Mouse (Mus musculus): ENCODE results near the gene Foxn3.

Gene Foxn3

DNA sequence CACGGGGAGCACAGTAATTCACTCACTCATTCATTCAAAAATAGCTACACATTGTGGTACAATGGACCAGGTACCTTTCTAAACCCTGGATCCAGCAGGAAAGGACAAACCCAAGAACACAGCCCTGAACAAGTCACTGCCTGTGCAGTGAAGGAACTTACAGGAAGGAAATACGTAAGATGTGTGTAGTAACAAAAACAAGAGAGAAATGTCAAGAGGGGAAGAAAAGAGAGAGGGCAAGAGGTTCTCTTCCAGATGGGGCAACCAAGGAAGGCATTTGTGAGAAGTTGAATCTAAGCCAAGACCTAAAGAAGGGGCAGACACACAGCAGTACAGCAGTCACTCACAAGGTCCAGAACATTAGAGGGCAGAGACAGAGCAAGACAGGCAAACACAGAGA lies 243.5 kb downstream of the Foxn3 start:
- no peak for DNase-seq

- no peak for DNase-seq
These were observed 244.2 kb downstream of the Foxn3 start for GRCm38 (mm10) chr12:99319171-99319570.

GRCm38 (mm10) chr12:99315931-99316330 lies 247.5 kb downstream of the Foxn3 start:
- no peak for DNase-seq

GRCm38 (mm10) chr12:99314817-99315216 lies 248.6 kb downstream of the Foxn3 start:
- DNase-seq = no peak

DNA sequence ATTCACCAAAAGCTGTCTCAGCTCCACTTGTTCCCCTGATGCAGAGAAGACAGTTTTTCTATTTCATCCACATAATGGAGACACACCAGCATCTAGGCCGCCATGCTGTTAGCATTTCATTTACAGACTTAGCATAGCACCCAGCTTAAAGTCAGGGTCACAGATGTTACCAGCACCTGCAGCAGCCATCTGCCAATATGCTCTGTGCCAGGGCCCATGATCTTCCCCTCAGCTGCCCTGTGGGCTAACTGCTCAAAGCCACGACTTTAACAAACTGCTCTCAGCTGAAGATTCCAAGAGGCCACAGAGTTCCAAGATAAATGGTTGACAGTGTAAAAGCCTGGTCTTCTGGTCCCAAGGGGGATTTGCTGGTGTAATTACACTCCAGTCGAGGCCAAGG lies 252.1 kb downstream of the Foxn3 start:
- DNase-seq = no peak

- no peak for DNase-seq
These were observed 253.4 kb downstream of the Foxn3 start for GRCm38 (mm10) chr12:99309937-99310336.

- peak; percentile 40 for DNase-seq
These were observed 254.8 kb downstream of the Foxn3 start for GRCm38 (mm10) chr12:99308541-99309089.

DNA sequence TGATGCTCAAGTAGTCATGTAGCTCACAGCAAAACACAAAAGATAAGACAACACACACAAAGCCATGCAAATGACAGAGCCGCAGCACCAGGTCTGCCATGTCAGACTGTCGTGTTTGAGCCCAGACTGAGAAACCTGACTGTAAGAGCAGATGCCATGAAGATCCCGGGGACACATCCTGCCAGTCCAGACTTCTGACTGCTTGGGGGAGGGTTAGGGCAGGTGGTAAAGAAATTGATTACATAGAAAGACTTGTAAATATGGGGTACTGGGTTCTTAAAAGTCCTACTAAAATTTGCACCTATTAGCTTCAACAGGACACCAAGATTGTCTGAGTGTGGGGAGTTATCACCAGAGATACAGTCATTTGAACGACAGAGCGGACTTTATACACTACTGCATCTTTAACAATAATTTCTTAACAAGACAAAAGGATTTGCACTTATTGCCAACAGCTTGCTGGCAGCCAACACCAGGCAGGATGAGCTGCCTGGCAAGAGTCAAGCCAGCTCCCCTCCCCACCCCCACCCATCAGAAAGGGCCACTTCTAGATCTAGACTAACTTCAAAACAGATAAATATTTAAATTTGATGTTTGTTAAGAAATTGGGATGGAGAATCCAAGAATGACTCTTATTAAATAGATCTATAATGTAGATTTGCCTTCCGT lies 256.7 kb downstream of the Foxn3 start:
- DNase-seq = no peak

- DNase-seq = peak; percentile 32
These were observed 257.4 kb downstream of the Foxn3 start for GRCm38 (mm10) chr12:99305784-99306535.

DNA sequence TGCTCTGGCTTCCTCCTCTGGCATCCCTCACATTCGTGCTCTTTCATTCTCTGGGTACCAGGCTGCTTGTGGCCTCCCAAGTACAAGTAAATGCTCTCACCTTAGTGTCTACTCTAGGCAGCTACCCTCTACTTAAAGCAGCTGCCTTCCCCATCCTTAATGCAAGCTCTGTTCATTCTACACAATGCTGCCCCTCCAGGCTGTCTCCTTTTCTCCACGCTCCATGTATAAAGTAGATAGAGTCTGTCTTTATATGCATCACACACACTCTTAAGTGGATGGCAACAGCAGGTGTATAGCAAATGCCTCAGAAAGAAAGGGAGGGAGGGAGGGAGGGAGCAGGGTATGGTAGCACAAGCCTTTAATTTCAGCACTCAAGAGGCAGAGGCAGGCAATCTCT lies 258.1 kb downstream of the Foxn3 start:
- DNase-seq = no peak

- no peak for DNase-seq
These were observed 259.3 kb downstream of the Foxn3 start for GRCm38 (mm10) chr12:99304056-99304455.

DNA sequence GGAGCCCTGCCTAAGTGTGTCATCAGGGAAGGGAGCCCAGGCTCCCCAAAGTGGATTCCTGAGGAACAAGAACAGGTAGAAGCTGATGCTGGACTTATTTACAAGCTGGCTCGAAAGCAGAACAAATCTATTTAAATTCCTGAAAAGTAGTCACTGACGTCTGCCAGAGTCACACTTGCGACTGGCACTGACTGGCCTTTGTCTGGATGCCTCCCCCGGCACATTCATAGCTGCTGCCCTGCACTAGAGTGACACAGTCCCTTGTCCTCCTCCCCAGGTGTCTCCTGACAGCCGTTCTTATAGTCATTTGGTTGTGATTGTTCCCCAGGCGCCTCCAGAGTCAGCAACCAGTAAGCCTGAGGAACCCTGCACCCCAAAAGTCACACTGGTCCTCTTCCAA lies 259.8 kb downstream of the Foxn3 start:
- DNase-seq = peak; percentile 38

GRCm38 (mm10) chr12:99299900-99300299 lies 263.5 kb downstream of the Foxn3 start:
- DNase-seq = no peak

DNA sequence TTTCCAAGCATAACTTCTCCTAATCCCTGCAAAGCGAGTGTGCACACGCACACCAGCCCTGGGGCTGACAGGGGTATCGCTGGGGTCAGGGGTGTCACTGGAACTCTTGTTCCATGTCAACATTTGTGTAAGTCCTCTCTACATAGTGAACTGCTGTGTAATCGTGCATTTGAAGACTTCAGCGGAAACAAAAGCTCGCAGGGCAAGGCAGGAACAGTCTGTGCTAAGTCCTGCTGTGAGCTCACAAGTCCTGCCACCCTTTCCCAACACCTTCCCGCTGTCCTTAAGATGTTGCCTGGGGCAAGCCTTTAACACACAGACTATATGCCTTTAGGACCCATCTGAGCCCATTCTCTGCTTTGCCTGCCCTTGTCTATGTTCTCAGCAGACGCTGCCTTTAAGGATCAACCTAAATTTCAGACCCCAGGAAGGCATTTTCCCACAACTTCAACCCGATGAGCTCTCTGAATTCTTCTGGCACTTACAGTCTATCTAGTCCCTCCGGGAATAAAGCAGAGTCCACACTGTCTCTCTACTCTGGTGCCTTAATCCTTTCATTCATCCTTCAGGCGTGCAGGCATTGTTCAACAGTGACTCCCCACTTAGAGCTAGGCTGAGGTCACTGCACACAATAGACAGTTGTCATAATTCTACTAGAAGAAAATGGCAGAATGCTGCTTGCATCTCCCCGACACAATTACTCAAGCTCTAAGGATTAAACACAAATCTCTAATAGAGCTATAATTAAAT lies 264.4 kb downstream of the Foxn3 start:
- no peak for DNase-seq

DNA sequence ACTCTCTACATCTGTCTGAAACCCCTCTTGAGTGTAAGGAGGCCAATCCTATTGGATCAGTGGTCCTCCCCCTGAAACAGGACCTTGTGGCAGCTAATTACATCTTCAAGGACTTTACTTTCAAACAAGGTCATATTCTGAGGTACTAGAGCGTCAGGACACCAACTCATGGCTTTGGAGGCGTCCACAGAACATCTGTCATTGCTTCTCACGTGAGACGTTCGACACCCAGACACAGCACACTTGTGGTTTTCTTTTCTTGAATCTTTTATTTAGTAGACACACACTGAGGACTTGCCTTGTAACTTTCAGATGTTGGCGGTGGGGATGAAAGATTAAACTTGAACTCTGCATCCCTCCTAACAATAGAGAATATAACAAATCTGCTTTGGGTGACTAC lies 265.1 kb downstream of the Foxn3 start:
- DNase-seq = no peak

DNA sequence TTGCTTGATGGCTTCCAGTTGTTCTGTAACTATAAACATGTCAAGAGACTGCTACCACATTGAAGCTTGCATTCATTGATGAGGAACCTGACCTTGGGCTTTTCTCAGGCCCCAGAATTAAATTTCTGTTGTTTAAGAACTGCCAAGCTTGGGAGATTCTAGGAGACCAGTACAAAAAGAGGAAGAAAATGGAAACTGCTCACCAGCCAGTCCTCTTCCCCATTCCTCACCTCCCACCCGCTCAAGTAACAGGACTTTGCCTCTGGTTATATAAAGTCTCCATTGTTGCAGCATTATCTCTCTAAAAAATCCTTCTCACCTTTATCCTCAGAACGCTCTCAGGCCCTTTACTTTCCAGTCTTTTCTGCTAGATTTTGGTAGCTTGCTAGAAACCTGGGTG lies 265.6 kb downstream of the Foxn3 start:
- no peak for DNase-seq

- DNase-seq = no peak
These were observed 269.9 kb downstream of the Foxn3 start for GRCm38 (mm10) chr12:99293532-99293931.

DNA sequence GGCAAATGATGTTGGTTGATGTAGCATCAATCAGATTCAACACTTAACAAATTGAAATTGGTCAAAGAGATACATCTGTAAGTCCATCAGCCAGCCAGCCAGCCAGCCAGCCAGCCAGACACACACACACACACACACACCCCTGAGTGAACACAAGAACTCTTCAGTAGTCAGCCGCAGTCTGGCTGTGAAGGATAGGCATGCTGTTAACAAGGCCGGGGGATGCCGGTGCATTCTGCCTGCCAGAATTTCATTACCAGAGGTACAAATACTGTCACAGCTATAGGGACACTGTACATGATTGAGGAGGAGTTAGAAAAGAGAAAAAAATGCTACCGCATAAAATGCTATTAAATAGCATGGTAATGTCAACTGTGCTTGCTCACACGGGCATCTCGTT lies 271.2 kb downstream of the Foxn3 start:
- no peak for DNase-seq

GRCm38 (mm10) chr12:99287081-99287480 lies 276.3 kb downstream of the Foxn3 start:
- DNase-seq = no peak

DNA sequence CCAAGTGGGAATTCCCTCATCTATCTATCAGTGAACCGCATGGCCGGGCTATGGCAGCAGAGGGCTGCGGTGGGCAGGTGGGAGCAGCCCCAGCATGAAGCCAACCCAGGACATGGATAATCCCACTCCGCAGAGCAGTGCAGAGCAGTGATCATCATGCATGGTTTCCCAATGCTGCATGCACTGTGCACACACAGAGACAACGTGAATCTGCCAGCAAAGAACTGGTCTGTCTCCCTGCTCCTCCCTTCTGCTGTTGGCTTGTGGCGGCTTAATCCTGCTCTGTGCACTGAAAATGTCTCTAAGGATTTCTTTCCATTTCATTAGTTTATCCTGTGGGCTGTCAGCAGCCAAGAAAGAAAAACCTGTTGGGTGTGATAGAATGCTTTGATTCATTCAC lies 276.7 kb downstream of the Foxn3 start:
- DNase-seq = no peak

DNA sequence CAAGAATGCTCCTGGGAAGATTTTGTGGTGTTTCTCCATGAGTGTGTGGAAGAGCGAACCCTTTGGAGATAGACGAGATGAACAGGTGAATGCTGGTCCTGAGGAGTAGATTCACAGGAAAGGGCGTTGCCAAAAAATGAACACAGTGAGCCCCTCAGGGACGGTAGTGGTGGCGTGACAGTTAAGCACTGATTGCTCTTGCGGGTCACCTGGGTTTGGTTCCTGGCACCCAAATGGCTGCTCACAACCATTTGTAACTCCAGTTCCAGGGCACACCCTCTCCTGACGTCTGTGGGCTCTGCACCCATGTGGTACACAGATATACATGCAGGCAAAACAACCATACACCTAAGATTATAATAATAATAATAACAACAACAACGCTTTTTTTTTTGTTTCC lies 277.7 kb downstream of the Foxn3 start:
- DNase-seq = no peak

GRCm38 (mm10) chr12:99285199-99285598 lies 278.2 kb downstream of the Foxn3 start:
- DNase-seq = no peak

DNA sequence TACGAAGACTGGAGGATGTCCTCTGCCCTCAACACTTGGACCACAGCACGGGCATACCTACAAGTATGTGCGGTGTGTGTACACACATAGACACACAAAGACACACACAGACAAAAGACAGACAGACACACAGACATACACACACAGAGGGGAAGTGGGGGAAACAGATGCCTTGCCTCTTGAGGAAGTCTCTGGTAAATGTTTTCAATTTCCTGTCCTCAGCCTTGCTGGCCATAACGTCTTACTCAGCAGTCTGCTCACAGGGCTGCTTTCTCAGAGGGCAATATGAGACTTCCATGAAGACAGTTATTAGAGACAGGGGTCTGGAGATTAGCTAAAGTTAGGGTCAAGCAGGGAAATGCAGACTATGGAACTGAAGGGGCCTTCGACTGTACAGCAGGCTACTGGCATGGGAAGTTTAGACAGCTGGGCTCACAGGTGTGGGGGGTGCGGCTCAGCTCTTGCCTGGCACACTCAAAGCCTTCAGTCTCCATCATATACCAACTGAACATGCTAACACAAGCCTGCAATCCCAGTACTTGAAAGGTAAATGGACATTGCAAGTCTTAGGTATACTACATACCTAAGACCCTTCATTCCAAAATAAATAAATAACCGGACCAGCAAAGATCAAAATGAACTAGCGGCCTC lies 278.8 kb downstream of the Foxn3 start:
- DNase-seq = peak; percentile 42
